Mouse (Mus musculus) adrenal gland, postnatal 4 days (tissue): ENCODE results near the gene C1qb. TPM values are rescaled to one million over a fixed set of nuclear protein-coding genes. Genes with fewer than 3 reads are reported as not detected.

ENCODE experiments used
- DNase-seq, 2 experiments: peaks; one replicate each; pipeline ENCODE4 v3.0.0; 2021 to 2022; ENCODE audit warnings: low spot score in 2 of 2, mixed read lengths in 2 of 2
- total RNA-seq, 2 experiments: library from RNA; stranded (reverse); gene quantifications; 2 replicates each; pipeline ENCODE4 v1.2.3; 2021

The C1qb gene
- total RNA-seq, 2 experiments from 2014 or later = 47.0 to 59.8 TPM

DNA sequence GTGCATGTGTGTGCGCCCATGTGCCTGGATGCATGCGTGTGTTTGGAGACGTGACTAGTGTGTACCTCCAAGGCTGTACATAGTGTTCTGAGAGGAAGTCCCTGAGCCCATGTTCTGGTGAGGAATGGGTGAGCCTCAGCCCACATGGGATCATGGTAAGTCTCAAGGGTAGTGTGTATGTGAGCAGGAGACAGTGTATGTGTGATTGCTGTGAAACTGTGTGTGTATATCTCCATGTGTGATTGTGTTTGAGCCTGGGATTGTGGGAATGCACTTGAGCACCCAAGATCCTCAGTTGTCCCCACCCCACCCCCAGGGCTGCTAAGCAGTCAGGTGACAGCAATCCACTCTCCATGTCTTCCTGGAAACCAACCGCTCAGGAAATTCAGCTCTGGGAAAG lies 8.8 kb upstream of the C1qb start:
- DNase-seq = no peak

DNA sequence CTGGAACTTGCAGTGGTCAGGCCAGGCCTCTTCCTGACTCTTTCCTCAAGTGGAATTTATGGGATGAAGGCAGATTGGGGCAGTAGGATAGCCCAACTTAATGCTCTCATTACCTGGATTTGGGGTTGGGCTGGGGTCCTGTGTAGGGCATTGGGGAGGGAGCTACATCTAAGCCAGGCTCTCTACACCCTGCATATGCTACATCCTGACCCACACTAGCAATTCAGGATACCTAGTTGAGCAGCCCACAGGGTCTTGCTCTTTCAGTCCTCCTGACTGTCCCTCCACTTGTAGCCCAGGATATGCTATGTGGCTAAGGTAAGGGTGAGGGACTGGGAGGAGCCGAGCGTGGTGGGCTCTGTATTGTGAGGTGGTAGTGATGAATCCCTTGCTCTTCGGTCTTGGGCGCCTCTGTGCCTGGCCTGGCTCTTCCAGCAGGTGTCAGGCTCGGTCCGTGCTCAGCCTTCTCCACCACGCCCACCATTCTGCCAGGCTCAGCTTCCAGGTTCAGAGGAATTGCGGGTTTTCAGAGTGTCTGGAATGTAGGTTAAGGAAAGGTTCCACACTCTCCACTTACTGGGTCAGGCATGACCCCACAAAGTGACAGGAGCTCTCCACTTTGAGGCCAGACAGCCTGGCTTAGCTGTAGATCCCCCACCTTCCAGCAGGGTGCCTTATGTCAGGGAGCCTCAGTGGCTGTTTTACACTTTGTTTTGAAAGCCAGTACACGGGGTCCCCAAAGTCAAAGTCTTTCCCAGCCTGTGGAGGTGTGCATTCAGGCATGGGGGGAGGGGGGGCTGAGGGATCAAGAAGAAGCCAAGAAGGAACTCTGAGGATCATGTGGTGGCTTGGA lies 7.9 kb upstream of the C1qb start:
- DNase-seq = no peak

- DNase-seq = no peak
These were observed 6.8 kb upstream of the C1qb start, which contains the start of gene C1qc for GRCm38 (mm10) chr4:136892811-136893210. Gene C1qc (minus strand): TSS chr4:136893065.

DNA sequence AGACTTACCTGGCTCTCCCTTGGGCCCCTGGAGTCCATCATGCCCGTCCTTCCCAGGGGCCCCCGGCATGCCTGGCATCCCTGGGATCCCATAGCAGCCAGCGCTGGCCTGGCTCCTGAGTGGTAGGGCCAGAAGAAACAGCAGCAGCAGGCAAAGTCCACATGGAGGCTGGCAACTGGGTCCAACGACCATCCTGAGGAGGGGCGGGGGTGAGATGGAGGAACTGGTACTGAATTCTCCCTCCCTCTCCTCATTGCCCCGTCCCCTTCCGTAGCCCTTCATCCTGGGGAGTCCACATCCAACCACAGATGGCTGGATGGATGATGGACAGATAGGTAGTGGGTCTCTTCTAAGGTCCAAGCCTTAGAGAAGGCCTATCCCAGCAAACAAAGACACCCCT lies 6.4 kb upstream of the C1qb start:
- no peak for DNase-seq

DNA sequence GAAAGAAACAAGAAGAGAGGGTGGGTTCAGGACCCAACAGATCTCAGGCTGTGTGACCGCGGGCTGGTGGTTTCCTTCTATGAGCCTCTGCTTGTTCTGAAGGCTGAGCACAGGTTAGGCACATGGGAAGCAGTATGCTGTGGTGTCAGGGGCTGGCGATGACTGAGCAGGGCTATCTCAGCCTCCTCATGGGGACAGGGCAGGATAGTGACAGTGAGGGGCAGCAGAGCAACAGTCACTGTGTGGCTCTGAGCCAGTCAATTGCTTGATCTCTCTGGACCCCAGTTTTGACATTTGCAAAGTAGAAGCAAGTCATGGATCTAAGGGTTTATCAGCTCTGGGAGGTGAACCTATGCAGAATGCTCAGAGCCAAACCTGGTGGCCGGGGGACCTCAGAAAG lies 5.1 kb upstream of the C1qb start:
- DNase-seq = no peak

GRCm38 (mm10) chr4:136889981-136890380 lies 4.0 kb upstream of the C1qb start:
- DNase-seq = no peak

GRCm38 (mm10) chr4:136887714-136888113 lies 1.7 kb upstream of the C1qb start:
- DNase-seq = no peak

DNA sequence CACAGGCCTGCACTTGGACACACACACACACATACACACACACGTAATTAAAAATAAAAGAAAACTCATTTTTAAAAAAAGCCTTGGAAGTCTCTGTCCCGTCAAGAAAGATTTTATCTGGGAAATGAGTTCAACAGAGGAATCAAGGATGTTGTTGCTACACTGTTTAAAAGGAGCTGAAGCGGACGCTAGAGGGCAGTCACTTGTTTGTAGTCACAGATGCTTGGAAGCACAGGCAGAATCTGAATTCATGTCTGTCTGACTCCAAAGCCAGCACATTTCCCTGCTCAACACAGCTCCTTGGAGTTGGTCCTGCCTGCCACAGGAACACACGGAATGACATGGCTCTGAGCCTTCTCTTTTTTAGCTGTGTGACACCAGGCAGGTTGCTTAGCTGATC lies 7.4 kb downstream of the C1qb start:
- no peak for DNase-seq

GRCm38 (mm10) chr4:136878171-136878570 lies 7.8 kb downstream of the C1qb start:
- no peak for DNase-seq

GRCm38 (mm10) chr4:136876971-136877370 lies 9.0 kb downstream of the C1qb start:
- DNase-seq = peak in 1 of 2 experiments; percentile 37

DNA sequence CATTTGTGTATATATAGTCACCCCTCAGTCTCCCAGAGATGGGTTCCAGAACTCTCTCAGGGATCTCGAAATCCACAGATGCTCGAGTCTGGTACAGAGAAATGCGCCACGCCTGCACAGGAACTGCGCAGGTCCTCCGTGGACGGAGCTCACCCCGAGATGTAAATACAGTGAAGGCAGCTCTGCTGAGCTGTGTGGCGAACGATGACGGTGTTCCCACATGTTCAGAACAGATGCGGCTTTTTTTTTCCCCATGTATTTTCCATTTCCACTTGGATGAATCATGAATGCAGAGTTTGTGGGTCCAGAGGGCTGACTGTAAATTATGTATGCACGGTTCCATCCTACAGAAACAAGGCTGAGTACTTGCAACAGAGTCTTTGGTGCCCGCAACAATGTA lies 11.0 kb downstream of the C1qb start:
- DNase-seq = no peak

- no peak for DNase-seq
These were observed 17.6 kb downstream of the C1qb start for GRCm38 (mm10) chr4:136868371-136868770.

DNA sequence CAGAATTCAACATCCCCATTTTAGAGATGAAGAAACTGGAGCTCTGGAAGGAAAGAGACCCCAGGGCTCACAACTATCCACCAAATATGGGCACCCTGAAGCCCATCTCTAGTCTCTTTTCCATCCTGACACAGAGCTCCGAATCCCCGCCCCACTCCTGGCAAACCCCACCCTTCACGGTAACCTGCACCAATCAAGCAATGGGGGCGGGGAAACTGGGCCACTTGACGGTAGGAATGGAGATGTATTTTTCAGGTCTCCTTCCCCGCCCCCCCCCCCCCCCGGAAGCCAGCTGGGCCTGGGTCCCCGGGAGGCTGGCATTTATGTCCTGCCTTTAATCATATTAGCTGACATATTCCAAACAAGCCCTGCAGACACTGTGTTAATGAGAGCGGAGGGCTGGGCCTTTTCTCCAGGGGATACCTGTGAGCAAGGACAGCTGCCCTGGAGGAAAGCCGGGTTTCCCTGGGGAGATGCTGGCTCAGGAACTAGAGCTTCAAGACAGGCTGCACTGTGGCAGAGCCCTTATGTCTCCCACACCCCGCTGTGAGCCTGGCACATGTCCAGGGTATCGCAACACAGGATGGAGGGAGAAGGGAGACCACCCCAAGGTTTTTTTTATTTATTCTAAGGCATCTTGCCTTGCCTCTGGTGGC lies 18.2 kb downstream of the C1qb start:
- DNase-seq = no peak

- no peak for DNase-seq
These were observed 20.5 kb downstream of the C1qb start for GRCm38 (mm10) chr4:136865531-136865930.

DNA sequence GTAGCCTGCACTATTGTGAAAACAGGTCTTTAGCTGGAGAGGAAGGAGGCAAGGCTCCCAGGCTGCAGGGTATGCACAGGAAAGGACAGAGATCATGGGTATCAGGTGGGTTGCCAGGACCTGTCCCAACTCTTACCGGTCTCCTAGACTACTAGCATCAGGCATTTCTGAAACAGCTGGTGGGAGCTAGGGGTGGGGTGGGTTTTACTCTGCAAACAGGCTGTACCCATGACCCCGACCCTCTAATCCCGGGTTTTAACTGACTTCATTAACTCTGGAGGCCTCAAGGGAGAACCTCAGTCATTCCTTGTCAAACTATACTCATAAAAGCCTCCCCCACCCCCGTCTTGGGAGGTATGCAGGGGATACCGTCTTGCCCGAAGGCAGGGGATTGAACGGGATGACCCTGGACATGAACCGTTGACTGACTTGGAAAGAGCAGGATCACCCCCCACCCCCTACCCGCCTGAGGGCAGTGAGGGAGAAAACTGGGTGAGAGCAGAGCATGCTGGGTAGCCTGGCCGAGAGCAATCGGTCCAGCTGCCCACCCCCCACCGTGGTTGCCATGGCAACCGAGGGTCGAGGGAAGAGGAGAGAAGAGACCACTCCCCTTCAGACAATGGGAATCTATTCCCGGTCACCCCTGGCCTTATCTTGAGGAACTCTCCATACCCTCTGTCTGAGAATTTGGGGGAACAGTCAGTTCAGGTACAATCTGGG lies 21.1 kb downstream of the C1qb start:
- DNase-seq = no peak

GRCm38 (mm10) chr4:136863517-136863916 lies 22.5 kb downstream of the C1qb start:
- no peak for DNase-seq

- no peak for DNase-seq
These were observed 23.6 kb downstream of the C1qb start for GRCm38 (mm10) chr4:136862411-136862810.

GRCm38 (mm10) chr4:136861806-136862205 lies 24.2 kb downstream of the C1qb start:
- no peak for DNase-seq

- DNase-seq = no peak
These were observed 26.0 kb downstream of the C1qb start for GRCm38 (mm10) chr4:136860022-136860421.

DNA sequence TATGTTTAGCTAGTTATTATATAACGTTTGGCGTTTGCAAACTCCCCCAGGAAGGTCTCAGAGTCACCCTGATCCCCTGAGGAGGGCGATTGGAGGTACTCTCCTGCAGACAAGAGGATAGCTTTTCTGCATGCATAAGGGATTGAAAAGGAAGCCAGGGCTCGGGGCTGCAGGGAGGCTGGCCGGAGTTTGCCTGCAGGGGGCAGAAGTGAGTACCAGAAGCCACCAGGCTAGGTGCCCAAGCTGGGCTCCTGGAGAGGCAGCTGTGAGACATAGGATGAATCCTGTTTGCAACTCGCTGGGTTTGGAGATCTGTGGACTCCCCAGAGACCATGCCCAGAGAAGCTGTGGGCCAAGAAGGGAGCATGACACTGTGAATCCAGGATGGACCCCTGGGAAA lies 30.9 kb downstream of the C1qb start:
- DNase-seq = no peak

- no peak for DNase-seq
These were observed 33.0 kb downstream of the C1qb start for GRCm38 (mm10) chr4:136852989-136853388.

GRCm38 (mm10) chr4:136852119-136852518 lies 33.9 kb downstream of the C1qb start:
- no peak for DNase-seq
